Mouse (Mus musculus): ENCODE measurements around the gene Atp2a3. TPM values are rescaled to one million over a fixed set of nuclear protein-coding genes. Genes with fewer than 3 reads are reported as not detected.

Gene Atp2a3
- polyA plus RNA-seq, 1 experiment from 2014 or later, result 4.1 TPM

GRCm38 (mm10) chr11:72996781-72997180 lies 35.8 kb downstream of the Atp2a3 start:
- DNase-seq (ENCODE audit: low spot score), result no peak
- Histone ChIP-seq H3K27ac (no peak overlapping the region), H3K9me3 (no peaks in the 10 kb centered on the region), H3K4me1 (peaks cover 26% of the 10 kb centered on the region), H3K27me3 (ENCODE audit: insufficient read depth, poor library complexity, severe bottlenecking) (peaks cover 4% of the 10 kb centered on the region; the same call in 1 of the 2 replicates), H3K36me3 (no peaks in the 10 kb centered on the region), H3K4me3 (no peak overlapping the region)
- WGBS, result 83% methylated on average over 2 of the region's 2 CpGs

- no peaks in the 10 kb centered on the region for H3K36me3 ChIP-seq
- no peak for DNase-seq (ENCODE audit: low spot score)
- H3K4me3 ChIP-seq, result no peak overlapping the region
- no peak overlapping the region for H3K27ac ChIP-seq
- peaks cover 4% of the 10 kb centered on the region; the same call in 1 of the 2 replicates for H3K27me3 ChIP-seq (ENCODE audit: insufficient read depth, poor library complexity, severe bottlenecking)
- no peaks in the 10 kb centered on the region for H3K9me3 ChIP-seq
- peaks cover 19% of the 10 kb centered on the region for H3K4me1 ChIP-seq
- WGBS, result 47% methylated on average over 13 of the region's 13 CpGs
Measured at GRCm38 (mm10) chr11:72997529-72998326, 36.8 kb downstream of the Atp2a3 start.

GRCm38 (mm10) chr11:72998771-72999170 lies 37.8 kb downstream of the Atp2a3 start, which contains the start of gene P2rx1:
TSS of gene P2rx1 (plus strand) at chr11:72999103.
- peak within 1 kb of the TSS; percentile 43 for H3K27ac ChIP-seq

GRCm38 (mm10) chr11:73001029-73001428 lies 40.1 kb downstream of the Atp2a3 start:
- Histone ChIP-seq H3K9me3 (no peaks in the 10 kb centered on the region), H3K27ac (no peak overlapping the region)
- 14% methylated on average over 6 of the region's 6 CpGs for WGBS

More at GRCm38 (mm10) chr11:72998771-72999170, 37.8 kb downstream of the Atp2a3 start, which contains the start of gene P2rx1:
- 29% methylated on average over 8 of the region's 8 CpGs for WGBS
- Histone ChIP-seq H3K36me3 (no peaks in the 10 kb centered on the region), H3K4me1 (peaks cover 19% of the 10 kb centered on the region), H3K9me3 (no peaks in the 10 kb centered on the region), H3K27me3 (ENCODE audit: insufficient read depth, poor library complexity, severe bottlenecking) (peaks cover 4% of the 10 kb centered on the region; the same call in 1 of the 2 replicates), H3K4me3 (no peak within 1 kb of the TSS)
- no peak for DNase-seq (ENCODE audit: low spot score)

GRCm38 (mm10) chr11:73006377-73006776 lies 45.4 kb downstream of the Atp2a3 start:
- Histone ChIP-seq H3K4me3 (no peak overlapping the region), H3K27me3 (ENCODE audit: insufficient read depth, poor library complexity, severe bottlenecking) (peaks cover 39% of the 10 kb centered on the region), H3K27ac (no peak overlapping the region), H3K36me3 (no peaks in the 10 kb centered on the region), H3K9me3 (no peaks in the 10 kb centered on the region), H3K4me1 (peaks cover 16% of the 10 kb centered on the region)
- DNase-seq (ENCODE audit: low spot score), result no peak
- WGBS, result 3% methylated on average over 2 of the region's 2 CpGs

More at GRCm38 (mm10) chr11:73001029-73001428, 40.1 kb downstream of the Atp2a3 start:
- peaks cover 4% of the 10 kb centered on the region; the same call in 1 of the 2 replicates for H3K27me3 ChIP-seq (ENCODE audit: insufficient read depth, poor library complexity, severe bottlenecking)
- no peak for DNase-seq (ENCODE audit: low spot score)
- peaks cover 20% of the 10 kb centered on the region for H3K4me1 ChIP-seq
- H3K4me3 ChIP-seq, result no peak overlapping the region
- H3K36me3 ChIP-seq, result no peaks in the 10 kb centered on the region

- DNase-seq (ENCODE audit: low spot score), result no peak
- WGBS, result 77% methylated on average over 3 of the region's 3 CpGs
- no peak overlapping the region for H3K27ac ChIP-seq
Measured at GRCm38 (mm10) chr11:73007113-73007512, 46.1 kb downstream of the Atp2a3 start.

GRCm38 (mm10) chr11:73007698-73008481 lies 46.9 kb downstream of the Atp2a3 start:
- Histone ChIP-seq H3K9me3 (no peaks in the 10 kb centered on the region), H3K4me3 (no peak overlapping the region), H3K27me3 (ENCODE audit: insufficient read depth, poor library complexity, severe bottlenecking) (peaks cover 40% of the 10 kb centered on the region), H3K4me1 (peaks cover 16% of the 10 kb centered on the region), H3K36me3 (no peaks in the 10 kb centered on the region), H3K27ac (no peak overlapping the region)
- DNase-seq (ENCODE audit: low spot score), result no peak
- WGBS, result 50% methylated on average over 11 of the region's 11 CpGs

More at GRCm38 (mm10) chr11:73007113-73007512, 46.1 kb downstream of the Atp2a3 start:
- peaks cover 36% of the 10 kb centered on the region for H3K27me3 ChIP-seq (ENCODE audit: insufficient read depth, poor library complexity, severe bottlenecking)
- no peaks in the 10 kb centered on the region for H3K9me3 ChIP-seq
- H3K36me3 ChIP-seq, result no peaks in the 10 kb centered on the region
- H3K4me1 ChIP-seq, result peaks cover 16% of the 10 kb centered on the region
- no peak overlapping the region for H3K4me3 ChIP-seq

GRCm38 (mm10) chr11:73008826-73009225 lies 47.9 kb downstream of the Atp2a3 start:
- no peak for DNase-seq (ENCODE audit: low spot score)
- Histone ChIP-seq H3K4me3 (no peak overlapping the region), H3K27ac (no peak overlapping the region), H3K27me3 (ENCODE audit: insufficient read depth, poor library complexity, severe bottlenecking) (peaks cover 49% of the 10 kb centered on the region), H3K4me1 (peaks cover 17% of the 10 kb centered on the region), H3K9me3 (no peaks in the 10 kb centered on the region), H3K36me3 (no peaks in the 10 kb centered on the region)
- WGBS, result 49% methylated on average over 2 of the region's 2 CpGs

- Histone ChIP-seq H3K27me3 (ENCODE audit: insufficient read depth, poor library complexity, severe bottlenecking) (peaks cover 56% of the 10 kb centered on the region), H3K4me1 (peaks cover 20% of the 10 kb centered on the region), H3K4me3 (no peak overlapping the region), H3K36me3 (no peaks in the 10 kb centered on the region), H3K9me3 (no peaks in the 10 kb centered on the region), H3K27ac (no peak overlapping the region)
- DNase-seq (ENCODE audit: low spot score), result no peak
- 56% methylated on average over 13 of the region's 13 CpGs for WGBS
Measured at GRCm38 (mm10) chr11:73009531-73010274, 48.7 kb downstream of the Atp2a3 start.

- DNase-seq (ENCODE audit: low spot score), result no peak
- Histone ChIP-seq H3K36me3 (no peaks in the 10 kb centered on the region), H3K27me3 (ENCODE audit: insufficient read depth, poor library complexity, severe bottlenecking) (peaks cover 83% of the 10 kb centered on the region), H3K27ac (no peak overlapping the region), H3K9me3 (no peaks in the 10 kb centered on the region), H3K4me1 (peaks cover 17% of the 10 kb centered on the region), H3K4me3 (no peak overlapping the region)
- 77% methylated on average over 5 of the region's 5 CpGs for WGBS
Measured at GRCm38 (mm10) chr11:73013981-73014380, 53.0 kb downstream of the Atp2a3 start.

- Histone ChIP-seq H3K4me1 (peaks cover 25% of the 10 kb centered on the region), H3K9me3 (no peaks in the 10 kb centered on the region), H3K4me3 (no peak overlapping the region), H3K27ac (no peak overlapping the region), H3K27me3 (ENCODE audit: insufficient read depth, poor library complexity, severe bottlenecking) (peaks cover 83% of the 10 kb centered on the region), H3K36me3 (no peaks in the 10 kb centered on the region)
- no peak for DNase-seq (ENCODE audit: low spot score)
- WGBS, result 85% methylated on average over 4 of the region's 4 CpGs
Measured at GRCm38 (mm10) chr11:73014831-73015344, 53.9 kb downstream of the Atp2a3 start.

- WGBS, result 74% methylated on average over 5 of the region's 5 CpGs
- no peaks in the 10 kb centered on the region for H3K9me3 ChIP-seq
- peaks cover 25% of the 10 kb centered on the region for H3K4me1 ChIP-seq
- DNase-seq (ENCODE audit: low spot score), result no peak
- H3K36me3 ChIP-seq, result no peaks in the 10 kb centered on the region
- no peak overlapping the region for H3K27ac ChIP-seq
- peaks cover 83% of the 10 kb centered on the region for H3K27me3 ChIP-seq (ENCODE audit: insufficient read depth, poor library complexity, severe bottlenecking)
- H3K4me3 ChIP-seq, result no peak overlapping the region
Measured at GRCm38 (mm10) chr11:73015391-73016102, 54.6 kb downstream of the Atp2a3 start.

All from heart, embryonic 10.5 days (tissue).